Mouse (Mus musculus) kidney, embryonic 14.5 days (tissue): ENCODE data around the gene Camk2d. TPM values are rescaled to one million over a fixed set of nuclear protein-coding genes. Genes with fewer than 3 reads are reported as not detected.
A peak's percentile ranks its signal among the peaks of the same experiment; 100 is the strongest.

Source experiments
- ATAC-seq: fragments of 200-750 bp; cut with Nextera tagmentation; 2 replicates; pipeline ENCODE4 v1.8.0; 2017; ENCODE audit warnings: moderate number of reproducible peaks, mild to moderate bottlenecking, moderate TSS enrichment, moderate library complexity; ENCODE audit not compliant: low FRiP score, low TSS enrichment
- H3K27ac ChIP-seq: fragments of 300-500 bp; sonication (generic); 2 replicates; pipeline ENCODE4 v1.5.1; 2014; ENCODE audit warnings: low read depth, mild to moderate bottlenecking, low read length, moderate library complexity, mixed read lengths
- H3K27me3 ChIP-seq: fragments of 300-500 bp; sonication (generic); 2 replicates; pipeline ENCODE4 v1.6.1; 2014; ENCODE audit warnings: mild to moderate bottlenecking, low read length; ENCODE audit not compliant: control insufficient read depth, insufficient read depth
- H3K36me3 ChIP-seq: fragments of 300-500 bp; sonication (generic); 2 replicates; pipeline ENCODE4 v1.6.1; 2014; ENCODE audit warnings: low read length, mixed read lengths; ENCODE audit not compliant: control insufficient read depth, insufficient read depth
- H3K4me1 ChIP-seq: fragments of 300-500 bp; sonication (generic); 2 replicates; pipeline ENCODE4 v1.6.1; 2014; ENCODE audit warnings: low read length, mixed read lengths; ENCODE audit not compliant: control insufficient read depth, insufficient read depth
- H3K4me2 ChIP-seq: fragments of 300-500 bp; sonication (generic); replicated peaks from 2 replicates; pipeline ENCODE4 v1.6.1; 2014; ENCODE audit warnings: low read depth, mild to moderate bottlenecking, low read length
- H3K4me3 ChIP-seq: fragments of 300-500 bp; sonication (generic); 2 replicates; pipeline ENCODE4 v1.5.1; 2014; ENCODE audit warnings: mild to moderate bottlenecking, low read length
- H3K9ac ChIP-seq: fragments of 300-500 bp; sonication (generic); 2 replicates; pipeline ENCODE4 v1.6.1; 2014; ENCODE audit warnings: low read depth, mild to moderate bottlenecking, low read length, moderate library complexity
- H3K9me3 ChIP-seq: fragments of 300-500 bp; sonication (generic); 2 replicates; pipeline ENCODE4 v1.6.1; 2016; ENCODE audit warnings: low read length; ENCODE audit not compliant: control insufficient read depth
- WGBS: fragments of 180-500 bp; shearing (Covaris S2); extraction: QIAGEN DNeasy Blood & Tissue Kit; methylation state at CpG from one replicate; pipeline ENCODE4 v1.1.7; 2014; 5-methylcytosine and 5-hydroxymethylcytosine counted together
- polyA plus RNA-seq: library from polyadenylated mRNA; unstranded; fragments of >200 nt; fragmentation: Nextera tagmentation; extraction: Ambion mirVana; gene quantifications from 2 replicates; pipeline ENCODE4 v1.2.1, GENCODE M21; 2014

Camk2d gene
- polyA plus RNA-seq, 1 experiment from 2014 or later = 29.4 TPM

GRCm38 (mm10) chr3:126595456-126595855, 646 bp upstream of the Camk2d start:
- Histone ChIP-seq H3K27me3 (no peaks in the 10 kb centered on the region), H3K36me3 (no peaks in the 10 kb centered on the region), H3K4me2 (peak overlapping the region; percentile 89; the same call in 1 of the 2 replicates), H3K4me3 (no peak overlapping the region), H3K9ac (no peak overlapping the region), H3K9me3 (no peaks in the 10 kb centered on the region), H3K4me1 (no peaks in the 10 kb centered on the region), H3K27ac (peak overlapping the region; percentile 96; the same call in 1 of the 2 replicates)
- no peak for ATAC-seq
- 57% methylated on average over 4 of the region's 4 CpGs for WGBS

- Histone ChIP-seq H3K36me3 (no peaks in the 10 kb centered on the region), H3K27ac (peak overlapping the region; percentile 96), H3K4me2 (peak overlapping the region; percentile 89), H3K27me3 (no peaks in the 10 kb centered on the region), H3K4me1 (no peaks in the 10 kb centered on the region), H3K9me3 (no peaks in the 10 kb centered on the region), H3K4me3 (peak overlapping the region; percentile 82), H3K9ac (peak overlapping the region; percentile 84)
- peak; percentile 93 for ATAC-seq
- WGBS = 1% methylated on average over 50 of the region's 69 CpGs
Measured at GRCm38 (mm10) chr3:126596491-126597160, 524 bp downstream of the Camk2d start.

GRCm38 (mm10) chr3:126597161-126597595, 1.1 kb downstream of the Camk2d start:
- WGBS = under 1% methylated on average over 39 of the region's 51 CpGs
- Histone ChIP-seq H3K27me3 (no peaks in the 10 kb centered on the region), H3K4me3 (peak overlapping the region; percentile 82), H3K36me3 (no peaks in the 10 kb centered on the region), H3K4me2 (peak overlapping the region; percentile 89), H3K27ac (peak overlapping the region; percentile 96), H3K4me1 (no peaks in the 10 kb centered on the region), H3K9me3 (no peaks in the 10 kb centered on the region), H3K9ac (peak overlapping the region; percentile 84)
- peak; percentile 80 for ATAC-seq

- no peaks in the 10 kb centered on the region for H3K36me3 ChIP-seq
- peak overlapping the region; percentile 84 for H3K9ac ChIP-seq
- no peaks in the 10 kb centered on the region for H3K27me3 ChIP-seq
- under 1% methylated on average over 29 of the region's 29 CpGs for WGBS
- H3K4me2 ChIP-seq = peak overlapping the region; percentile 89
- H3K4me1 ChIP-seq = no peaks in the 10 kb centered on the region
- H3K27ac ChIP-seq = peak overlapping the region; percentile 96; the same call in 1 of the 2 replicates
- H3K9me3 ChIP-seq = no peaks in the 10 kb centered on the region
- H3K4me3 ChIP-seq = peak overlapping the region; percentile 82
- no peak for ATAC-seq
Measured at GRCm38 (mm10) chr3:126597596-126598328, 1.7 kb downstream of the Camk2d start.

- WGBS = 2% methylated on average over 5 of the region's 5 CpGs
- peak overlapping the region; percentile 84; the same call in 1 of the 2 replicates for H3K9ac ChIP-seq
- ATAC-seq = no peak
- H3K4me2 ChIP-seq = peak overlapping the region; percentile 89
- H3K4me1 ChIP-seq = no peaks in the 10 kb centered on the region
- H3K27me3 ChIP-seq = no peaks in the 10 kb centered on the region
- no peaks in the 10 kb centered on the region for H3K9me3 ChIP-seq
- H3K4me3 ChIP-seq = peak overlapping the region; percentile 82
- H3K36me3 ChIP-seq = no peaks in the 10 kb centered on the region
- H3K27ac ChIP-seq = no peak overlapping the region
Measured at GRCm38 (mm10) chr3:126598329-126598676, 2.2 kb downstream of the Camk2d start.

- Histone ChIP-seq H3K4me3 (peak overlapping the region; percentile 82; the same call in 1 of the 2 replicates), H3K36me3 (no peaks in the 10 kb centered on the region), H3K4me1 (no peaks in the 10 kb centered on the region), H3K27ac (no peak overlapping the region), H3K4me2 (peak overlapping the region; percentile 89; the same call in 1 of the 2 replicates), H3K9ac (no peak overlapping the region), H3K27me3 (no peaks in the 10 kb centered on the region), H3K9me3 (no peaks in the 10 kb centered on the region)
- 59% methylated on average over 3 of the region's 3 CpGs for WGBS
- no peak for ATAC-seq
Measured at GRCm38 (mm10) chr3:126598881-126599280, 2.8 kb downstream of the Camk2d start.

- 81% methylated on average over 2 of the region's 2 CpGs for WGBS
- no peak for ATAC-seq
- H3K27ac ChIP-seq = no peak overlapping the region
- H3K9me3 ChIP-seq = no peaks in the 10 kb centered on the region
- no peak overlapping the region for H3K4me2 ChIP-seq
- no peak overlapping the region for H3K4me3 ChIP-seq
- H3K9ac ChIP-seq = no peak overlapping the region
- H3K27me3 ChIP-seq = no peaks in the 10 kb centered on the region
- no peaks in the 10 kb centered on the region for H3K36me3 ChIP-seq
- no peaks in the 10 kb centered on the region for H3K4me1 ChIP-seq
Measured at GRCm38 (mm10) chr3:126599335-126599734, 3.2 kb downstream of the Camk2d start.

- no peaks in the 10 kb centered on the region for H3K9me3 ChIP-seq
- 81% methylated on average over 10 of the region's 10 CpGs for WGBS
Measured at GRCm38 (mm10) chr3:126599936-126600335, 3.8 kb downstream of the Camk2d start.

GRCm38 (mm10) chr3:126602772-126603171, 6.7 kb downstream of the Camk2d start:
- Histone ChIP-seq H3K9ac (no peak overlapping the region), H3K36me3 (no peaks in the 10 kb centered on the region), H3K9me3 (no peaks in the 10 kb centered on the region), H3K4me3 (no peak overlapping the region), H3K27ac (no peak overlapping the region), H3K27me3 (no peaks in the 10 kb centered on the region), H3K4me2 (no peak overlapping the region), H3K4me1 (no peaks in the 10 kb centered on the region)
- ATAC-seq = no peak
- WGBS = 83% methylated on average over 11 of the region's 11 CpGs

More at GRCm38 (mm10) chr3:126599936-126600335, 3.8 kb downstream of the Camk2d start:
- H3K36me3 ChIP-seq = no peaks in the 10 kb centered on the region
- H3K27ac ChIP-seq = no peak overlapping the region
- no peak overlapping the region for H3K4me3 ChIP-seq
- H3K4me2 ChIP-seq = no peak overlapping the region
- no peaks in the 10 kb centered on the region for H3K4me1 ChIP-seq
- H3K27me3 ChIP-seq = no peaks in the 10 kb centered on the region
- no peak overlapping the region for H3K9ac ChIP-seq
- ATAC-seq = no peak
